Mouse (Mus musculus): ENCODE measurements around the gene Dlk2.
A peak's percentile ranks its signal among the peaks of the same experiment; 100 is the strongest.

The Dlk2 gene

DNA sequence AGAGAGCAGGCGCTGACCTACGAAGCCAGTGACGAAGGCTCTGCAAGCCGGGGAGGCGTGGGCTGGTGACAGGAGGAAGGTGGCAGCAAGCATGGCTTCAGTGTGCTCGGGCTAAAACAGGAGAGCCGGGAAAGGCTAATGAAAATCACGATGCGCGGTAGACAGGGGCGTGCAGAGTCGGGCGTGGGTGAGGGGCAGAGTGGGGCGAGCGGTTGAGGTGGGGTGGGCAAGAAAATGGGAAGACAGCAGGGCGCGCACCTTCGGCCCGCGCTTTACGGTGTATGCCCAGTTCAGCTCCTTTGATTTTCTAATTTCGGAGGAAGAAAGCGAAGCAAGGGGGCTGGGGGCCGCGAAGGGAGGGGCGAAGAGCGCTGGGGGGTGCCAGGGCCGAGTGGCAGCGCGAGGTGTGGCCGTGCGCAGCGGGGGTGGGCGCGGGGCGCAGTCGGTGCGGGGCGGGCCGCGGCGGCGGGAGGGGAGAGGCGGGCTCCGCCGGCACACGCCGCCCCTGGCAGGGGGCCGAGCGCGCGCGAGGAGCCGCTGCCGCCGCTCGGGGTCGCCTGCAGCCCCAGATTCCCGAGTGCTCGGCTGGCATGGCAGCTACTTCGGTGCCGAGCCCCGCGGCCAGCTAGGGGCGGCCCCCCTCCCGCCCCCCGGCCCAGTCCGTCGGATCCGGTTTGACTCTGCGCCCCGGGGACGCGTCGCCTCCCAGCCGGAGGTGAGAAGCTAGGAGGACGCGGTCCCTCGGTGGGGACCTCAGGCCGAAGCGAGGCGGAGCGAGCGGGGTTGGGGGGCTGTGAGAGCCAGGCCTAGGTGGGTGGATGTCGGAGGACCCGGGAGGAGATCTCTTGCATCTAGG is at the start of gene Dlk2:
TSS of gene Dlk2 (plus strand) at position 58 of the 856 bp plus-strand sequence.
- DNase-seq (ENCODE audit: low read depth, low spot score) = peak; percentile 36

DNA sequence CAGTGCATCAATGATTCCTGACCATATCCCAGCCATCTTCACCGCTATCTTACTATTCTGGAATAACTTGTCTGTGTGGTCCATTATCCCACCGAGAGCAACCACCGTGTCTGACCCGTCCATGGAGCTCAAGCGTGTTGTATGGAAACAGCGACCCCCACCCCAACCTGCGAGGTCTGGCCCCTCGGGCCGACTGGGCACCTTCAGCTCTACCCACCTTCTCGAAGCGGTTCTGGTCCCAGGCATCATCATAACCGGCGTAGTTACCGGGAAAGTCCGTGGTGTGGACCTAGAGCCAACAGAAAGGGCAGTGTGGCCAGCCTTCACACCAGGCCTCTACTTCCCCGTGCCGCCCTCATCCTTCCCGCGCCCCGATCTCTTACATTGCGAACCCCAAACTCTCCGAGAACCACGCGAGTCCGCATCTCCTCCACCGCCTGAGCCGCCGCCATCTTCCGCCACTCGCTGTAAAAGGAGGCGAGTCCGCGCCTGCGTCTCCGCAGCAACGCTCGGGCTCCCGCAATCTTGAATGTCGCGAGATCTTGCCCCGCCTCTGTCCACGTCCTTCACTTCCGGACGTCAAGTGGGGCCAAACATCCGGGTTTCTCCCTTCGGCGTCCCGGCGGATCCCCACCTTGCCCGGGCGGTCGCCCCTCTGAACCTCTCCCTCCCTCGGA is 49.6 kb upstream of the Dlk2 start, which contains the start of the genes Polr1c and Yipf3:
TSS of gene Polr1c (minus strand) at position 543 of the 677 bp plus-strand sequence.
TSS of gene Yipf3 (plus strand) at position 569 of the 677 bp plus-strand sequence.
- peak; percentile 85 for DNase-seq (ENCODE audit: low read depth, low spot score)

GRCm38 (mm10) chr17:46248189-46248522 is 49.1 kb upstream of the Dlk2 start:
- no peak for DNase-seq (ENCODE audit: low read depth, low spot score)

DNA sequence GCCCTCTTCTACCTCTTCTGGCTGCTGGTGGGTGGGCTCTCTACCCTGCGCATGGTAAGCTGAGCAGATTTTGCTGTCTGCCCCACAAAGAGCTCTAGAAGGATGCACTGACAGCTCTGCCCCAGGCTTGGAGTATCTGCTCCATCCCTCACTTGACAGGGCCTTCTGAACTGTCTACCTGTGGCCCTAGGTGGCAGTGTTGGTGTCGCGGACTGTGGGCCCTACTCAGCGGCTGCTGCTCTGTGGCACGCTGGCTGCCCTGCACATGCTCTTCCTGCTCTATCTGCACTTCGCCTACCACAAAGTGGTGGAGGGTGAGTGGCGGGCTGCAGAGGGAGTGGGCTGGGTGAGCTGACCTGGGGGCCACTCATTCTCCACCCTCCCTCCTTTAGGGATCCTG is 46.0 kb upstream of the Dlk2 start:
- DNase-seq (ENCODE audit: low read depth, low spot score) = no peak

DNA sequence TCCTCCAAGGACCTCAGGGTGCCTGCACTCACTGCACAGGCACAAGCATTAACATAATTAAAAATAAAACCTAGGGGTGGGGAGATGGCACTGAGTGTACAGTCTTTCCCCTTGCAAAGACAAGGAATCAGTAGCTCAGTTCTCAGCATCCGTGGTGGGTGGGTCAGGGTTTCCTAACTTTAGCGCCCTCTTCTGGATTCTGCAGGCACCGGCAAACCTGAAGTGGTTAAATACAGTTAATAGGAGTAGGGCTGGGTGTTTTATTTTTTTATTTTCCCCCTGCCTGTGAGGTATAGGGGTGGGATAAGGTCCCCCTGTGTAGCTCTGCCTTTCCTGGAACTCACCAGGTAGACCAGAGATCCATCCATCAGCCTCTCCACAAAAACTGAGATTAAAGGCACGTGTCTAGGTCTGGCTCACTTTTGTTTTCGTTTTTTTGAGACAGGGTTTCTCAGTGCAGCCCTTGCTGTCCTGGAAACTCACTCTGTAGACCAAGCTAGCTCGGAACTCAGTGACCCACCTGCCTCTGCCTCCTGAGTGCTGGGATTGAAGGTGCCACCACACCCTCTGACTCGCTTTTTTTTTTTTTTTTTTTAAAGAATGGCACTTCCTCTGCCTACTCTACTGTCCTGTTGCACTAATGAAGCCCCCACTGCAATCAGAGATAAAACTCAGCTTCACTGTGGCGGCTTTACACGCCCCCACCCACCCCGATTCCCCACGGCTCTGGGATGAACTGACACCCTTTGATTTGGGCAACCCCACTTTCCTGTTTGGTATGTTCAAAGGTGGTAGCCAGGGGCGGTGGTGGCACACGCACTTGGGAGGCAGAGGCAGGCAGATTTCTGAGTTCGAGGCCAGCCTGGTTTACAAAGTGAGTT is 44.4 kb upstream of the Dlk2 start:
- DNase-seq (ENCODE audit: low read depth, low spot score) = no peak

- DNase-seq (ENCODE audit: low read depth, low spot score) = peak; percentile 74
These were observed 43.7 kb upstream of the Dlk2 start, which contains the start of gene Lrrc73 for GRCm38 (mm10) chr17:46253452-46254084. Lrrc73 (plus strand) TSS chr17:46253531.

DNA sequence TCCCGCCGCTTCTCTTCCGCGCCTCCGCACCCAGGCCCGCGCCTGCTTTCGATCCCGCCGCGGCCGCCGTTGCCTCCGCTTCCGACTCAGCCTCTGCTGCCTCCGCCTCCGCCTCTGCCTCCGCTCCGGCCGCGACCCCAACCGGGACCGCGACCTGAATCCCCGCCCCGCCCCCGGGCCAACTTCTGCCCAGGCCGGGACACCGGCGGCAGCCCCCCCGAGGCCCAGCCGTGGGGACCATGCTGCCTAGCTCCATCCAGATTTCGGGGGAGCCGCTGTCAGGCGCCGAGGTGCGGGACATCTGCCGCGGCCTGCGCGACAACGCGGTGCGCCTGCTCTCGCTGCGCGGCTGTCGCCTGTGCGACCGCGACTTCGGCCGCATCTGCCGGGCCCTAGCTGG is 43.1 kb upstream of the Dlk2 start:
- no peak for DNase-seq (ENCODE audit: low read depth, low spot score)

GRCm38 (mm10) chr17:46255147-46255546 is 42.1 kb upstream of the Dlk2 start:
- no peak for DNase-seq (ENCODE audit: low read depth, low spot score)

DNA sequence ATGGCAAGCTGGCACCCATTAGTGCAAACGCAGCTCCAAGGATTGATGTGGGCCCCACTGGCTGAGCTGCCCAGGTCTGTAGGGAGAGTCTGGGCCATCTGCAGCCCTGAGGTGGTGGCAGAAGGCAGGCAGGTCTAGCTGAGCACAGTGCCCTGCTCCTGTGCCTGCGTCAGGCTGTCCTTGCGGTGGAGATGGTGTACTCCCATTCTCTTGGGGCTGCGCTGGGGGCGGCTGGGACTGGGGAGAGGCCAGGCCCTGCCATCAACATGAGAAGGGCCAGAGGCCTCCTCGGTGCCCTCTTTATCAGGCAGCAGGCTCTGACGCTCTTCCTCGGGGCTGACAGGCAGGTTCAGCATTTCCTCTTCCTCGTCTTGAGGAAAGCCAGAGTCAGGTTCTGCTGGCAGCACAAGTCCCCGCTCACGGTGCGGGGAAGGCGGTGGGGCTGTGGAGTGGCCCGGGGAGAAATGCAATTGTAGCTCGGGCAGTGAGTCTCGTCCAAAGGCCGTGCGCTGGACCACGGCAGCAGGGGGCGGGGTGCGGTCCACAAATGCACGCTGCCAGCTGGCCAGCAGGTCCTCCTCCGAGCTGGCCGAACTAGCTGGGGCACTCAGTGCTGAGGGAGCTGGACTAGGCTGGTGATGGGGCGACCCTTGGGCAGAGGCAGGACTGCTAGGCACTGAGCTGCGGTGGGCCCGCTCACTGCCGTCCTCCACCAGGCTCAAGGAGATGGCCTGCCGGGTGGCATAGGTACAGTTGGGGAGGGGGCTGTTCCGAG is 38.8 kb upstream of the Dlk2 start:
- DNase-seq (ENCODE audit: low read depth, low spot score) = no peak

DNA sequence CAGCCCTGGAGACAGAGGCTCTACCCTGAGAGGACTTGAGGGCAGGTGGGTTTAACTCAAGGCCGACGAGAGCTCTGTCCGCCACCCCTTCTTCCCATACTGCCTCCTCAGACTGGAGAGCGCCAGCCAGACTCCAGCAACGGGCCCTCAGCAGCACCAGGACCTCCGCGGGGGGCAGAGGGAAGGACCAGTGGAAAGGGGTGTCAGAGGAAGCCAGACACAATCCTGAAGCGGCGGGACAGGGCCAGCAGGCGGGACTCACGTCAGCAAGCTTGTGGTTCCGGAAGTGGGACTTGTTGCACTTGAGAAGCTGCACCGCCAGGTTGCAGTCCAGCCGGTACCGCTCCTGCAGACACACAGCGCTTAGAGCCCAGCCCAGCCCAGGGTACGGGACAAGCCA is 37.5 kb upstream of the Dlk2 start:
- DNase-seq (ENCODE audit: low read depth, low spot score) = no peak

DNA sequence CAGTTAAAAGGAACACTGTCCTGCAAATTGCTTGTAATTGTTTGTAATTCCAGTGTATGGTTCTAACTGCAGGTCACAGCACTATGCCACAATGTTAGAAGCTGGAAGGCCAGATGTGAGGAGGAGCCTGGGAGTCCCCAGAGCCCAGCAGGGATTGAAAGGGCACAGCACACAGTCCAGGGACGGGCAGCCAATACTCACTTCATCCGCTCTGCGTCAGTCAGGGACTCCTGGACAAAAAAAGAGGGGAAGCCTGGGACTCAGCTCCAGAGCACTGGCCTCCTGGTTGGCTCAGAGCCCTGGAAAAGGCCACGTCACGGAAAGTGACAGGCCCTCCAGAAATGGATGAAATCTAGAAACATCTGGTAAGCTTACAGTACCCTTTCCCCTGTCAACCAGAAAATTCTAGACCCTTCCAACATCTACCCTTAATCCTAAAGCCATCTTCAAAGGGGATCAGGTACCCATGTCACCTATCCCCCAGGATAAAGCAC is 35.0 kb upstream of the Dlk2 start:
- DNase-seq (ENCODE audit: low read depth, low spot score) = no peak

DNA sequence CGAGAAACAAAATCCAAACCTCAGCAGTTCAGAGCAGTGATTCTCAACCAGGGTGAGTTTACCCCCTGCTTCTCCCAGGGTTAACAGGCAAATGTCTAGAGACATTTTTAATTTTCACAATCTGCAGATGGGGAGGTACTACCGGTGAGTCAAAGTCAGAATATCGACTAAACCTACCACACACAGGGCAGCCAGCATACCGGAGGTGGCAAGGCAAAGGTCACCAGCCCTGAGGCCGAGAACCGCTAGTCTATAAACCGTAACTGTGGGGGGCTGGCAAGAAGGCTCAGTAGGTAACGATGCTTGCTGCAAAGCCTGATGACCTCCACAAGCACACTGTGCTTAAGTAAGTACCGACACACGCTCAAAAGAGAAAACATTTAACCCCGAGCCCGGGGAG is 31.7 kb upstream of the Dlk2 start:
- no peak for DNase-seq (ENCODE audit: low read depth, low spot score)

DNA sequence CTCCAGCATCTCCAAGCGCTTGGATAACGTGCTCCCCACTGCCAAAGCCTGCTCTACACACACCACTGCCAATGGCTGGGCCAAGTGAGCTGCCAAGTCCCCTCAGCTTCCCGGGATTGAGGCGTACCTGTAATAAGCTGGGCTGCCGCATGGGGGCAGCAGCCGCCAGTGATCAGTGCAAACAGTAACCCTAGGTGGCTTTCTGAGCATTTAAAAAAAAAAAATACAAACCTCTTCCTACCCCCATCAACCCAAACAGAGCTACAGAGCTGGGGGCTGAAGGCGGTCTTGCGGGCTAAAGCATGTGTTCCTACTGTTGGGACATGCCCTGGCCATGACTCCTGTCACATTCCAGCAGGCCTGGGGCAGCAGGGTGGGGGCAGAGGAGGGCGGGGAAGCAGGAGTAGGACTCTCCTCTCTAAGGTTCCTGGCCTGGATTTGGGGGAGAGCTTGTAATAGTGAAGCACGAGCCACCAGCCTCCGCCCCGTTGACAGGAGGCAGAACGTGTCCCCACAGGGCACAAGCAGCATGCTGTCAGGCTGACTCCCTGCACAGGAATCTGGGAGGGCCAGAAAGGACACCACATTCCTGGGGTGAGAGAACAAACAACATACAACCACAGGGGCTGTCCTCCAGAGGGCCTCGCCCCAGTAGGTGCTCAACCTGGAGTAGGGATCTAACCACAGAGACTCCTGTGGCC is 31.2 kb upstream of the Dlk2 start:
- peak; percentile 36 for DNase-seq (ENCODE audit: low read depth, low spot score)

GRCm38 (mm10) chr17:46266986-46267385 is 30.2 kb upstream of the Dlk2 start:
- DNase-seq (ENCODE audit: low read depth, low spot score) = no peak

DNA sequence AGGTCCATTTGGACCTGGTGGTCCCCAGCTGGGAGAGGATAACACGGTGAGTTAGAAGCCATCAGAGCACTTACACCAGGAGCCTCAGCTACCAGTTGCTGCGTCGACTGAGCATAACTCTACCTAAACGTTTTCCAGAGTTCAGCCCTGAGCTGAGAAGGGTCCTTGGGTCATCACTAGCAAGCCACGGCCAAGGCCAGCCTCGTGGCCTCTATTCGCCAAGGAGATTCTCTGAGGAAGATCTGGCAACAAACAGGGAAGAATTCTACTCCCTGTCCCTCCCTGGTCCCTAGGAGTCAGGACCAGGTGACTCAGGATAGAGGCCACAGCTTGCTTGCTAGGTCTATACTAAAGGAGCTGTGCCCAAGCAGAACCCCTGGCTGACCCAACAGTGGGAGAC is 29.7 kb upstream of the Dlk2 start:
- no peak for DNase-seq (ENCODE audit: low read depth, low spot score)

DNA sequence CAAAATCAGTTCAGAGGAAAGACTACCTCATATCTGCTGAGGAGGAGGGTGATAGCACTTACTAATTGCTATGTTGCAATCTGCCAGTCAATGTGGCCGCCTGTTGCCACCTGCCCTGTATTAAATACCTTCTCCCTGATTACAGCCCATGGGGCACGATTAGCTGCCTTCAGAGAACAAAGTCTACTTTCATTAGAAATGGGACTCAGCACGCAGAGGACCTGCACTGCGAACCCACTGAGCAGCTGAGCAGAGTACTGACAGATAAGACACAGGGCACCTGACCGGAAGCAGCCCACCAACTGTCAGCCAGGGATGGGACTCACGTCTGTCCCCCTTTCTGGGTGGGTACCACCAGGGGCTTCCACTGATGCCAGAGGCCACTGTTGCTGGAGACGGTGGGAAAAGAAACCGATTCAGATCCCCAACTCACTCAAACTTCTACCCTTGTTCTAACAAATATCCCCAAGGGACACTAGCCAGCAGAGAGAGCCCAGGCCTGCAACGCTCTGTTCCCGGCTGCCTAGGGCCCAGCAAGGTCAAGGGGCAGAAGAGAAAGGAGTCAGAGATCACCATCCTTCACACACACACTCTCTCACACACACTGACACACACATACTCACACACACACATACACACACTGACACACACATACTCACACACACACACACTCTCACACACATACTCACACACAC is 29.0 kb upstream of the Dlk2 start:
- no peak for DNase-seq (ENCODE audit: low read depth, low spot score)

- DNase-seq (ENCODE audit: low read depth, low spot score) = no peak
These were observed 27.3 kb upstream of the Dlk2 start for GRCm38 (mm10) chr17:46269771-46270534.

- DNase-seq (ENCODE audit: low read depth, low spot score) = no peak
These were observed 25.2 kb upstream of the Dlk2 start for GRCm38 (mm10) chr17:46272058-46272457.
